Mouse (Mus musculus): ENCODE results near the gene Ski.

Ski gene

GRCm38 (mm10) chr4:155151845-155152244 is 70.5 kb downstream of the Ski start:
- in situ Hi-C loops (cut with MboI, MseI) = no loop called here

GRCm38 (mm10) chr4:155151221-155151788 is 71.1 kb downstream of the Ski start:
- in situ Hi-C loops (cut with MboI, MseI) = no loop called here

GRCm38 (mm10) chr4:155150276-155151113 is 71.9 kb downstream of the Ski start:
- in situ Hi-C loops (cut with MboI, MseI) = no loop called here

- in situ Hi-C loops (cut with MboI, MseI) = no loop called here
These were observed 72.5 kb downstream of the Ski start for GRCm38 (mm10) chr4:155149941-155150275.

- in situ Hi-C loops (cut with MboI, MseI) = no loop called here
These were observed 73.3 kb downstream of the Ski start for GRCm38 (mm10) chr4:155148910-155149698.

GRCm38 (mm10) chr4:155148453-155148852 is 73.9 kb downstream of the Ski start:
- in situ Hi-C loops (cut with MboI, MseI) = no loop called here

- in situ Hi-C loops (cut with MboI, MseI) = no loop called here
These were observed 76.1 kb downstream of the Ski start for GRCm38 (mm10) chr4:155146107-155146823.

GRCm38 (mm10) chr4:155144548-155145180 is 77.7 kb downstream of the Ski start:
- in situ Hi-C loops (cut with MboI, MseI) = no loop called here

GRCm38 (mm10) chr4:155143871-155144502 is 78.4 kb downstream of the Ski start:
- in situ Hi-C loops (cut with MboI, MseI) = no loop called here

- in situ Hi-C loops (cut with MboI, MseI) = no loop called here
These were observed 79.0 kb downstream of the Ski start for GRCm38 (mm10) chr4:155143411-155143810.

- in situ Hi-C loops (cut with MboI, MseI) = no loop called here
These were observed 79.6 kb downstream of the Ski start for GRCm38 (mm10) chr4:155142836-155143235.

GRCm38 (mm10) chr4:155140795-155141265 is 81.6 kb downstream of the Ski start:
- in situ Hi-C loops (cut with MboI, MseI) = no loop called here

GRCm38 (mm10) chr4:155140150-155140549 is 82.2 kb downstream of the Ski start:
- in situ Hi-C loops (cut with MboI, MseI) = no loop called here

- in situ Hi-C loops (cut with MboI, MseI) = no loop called here
These were observed 82.9 kb downstream of the Ski start for GRCm38 (mm10) chr4:155139281-155140045.

GRCm38 (mm10) chr4:155138451-155138850 is 83.9 kb downstream of the Ski start:
- in situ Hi-C loops (cut with MboI, MseI) = no loop called here

- in situ Hi-C loops (cut with MboI, MseI) = no loop called here
These were observed 84.5 kb downstream of the Ski start for GRCm38 (mm10) chr4:155137891-155138290.

- in situ Hi-C loops (cut with MboI, MseI) = no loop called here
These were observed 86.3 kb downstream of the Ski start for GRCm38 (mm10) chr4:155135909-155136585.

GRCm38 (mm10) chr4:155134686-155135172 is 87.7 kb downstream of the Ski start:
- in situ Hi-C loops (cut with MboI, MseI) = no loop called here
